Mouse (Mus musculus): ENCODE data around the gene Krcc1.
A peak's percentile ranks its signal among the peaks of the same experiment; 100 is the strongest.
"Not testable (repeated sequence)": the region's sequence is repeated elsewhere in the genome, so short reads cannot be mapped to it uniquely, and the experiment has no call there.

The Krcc1 gene

DNA sequence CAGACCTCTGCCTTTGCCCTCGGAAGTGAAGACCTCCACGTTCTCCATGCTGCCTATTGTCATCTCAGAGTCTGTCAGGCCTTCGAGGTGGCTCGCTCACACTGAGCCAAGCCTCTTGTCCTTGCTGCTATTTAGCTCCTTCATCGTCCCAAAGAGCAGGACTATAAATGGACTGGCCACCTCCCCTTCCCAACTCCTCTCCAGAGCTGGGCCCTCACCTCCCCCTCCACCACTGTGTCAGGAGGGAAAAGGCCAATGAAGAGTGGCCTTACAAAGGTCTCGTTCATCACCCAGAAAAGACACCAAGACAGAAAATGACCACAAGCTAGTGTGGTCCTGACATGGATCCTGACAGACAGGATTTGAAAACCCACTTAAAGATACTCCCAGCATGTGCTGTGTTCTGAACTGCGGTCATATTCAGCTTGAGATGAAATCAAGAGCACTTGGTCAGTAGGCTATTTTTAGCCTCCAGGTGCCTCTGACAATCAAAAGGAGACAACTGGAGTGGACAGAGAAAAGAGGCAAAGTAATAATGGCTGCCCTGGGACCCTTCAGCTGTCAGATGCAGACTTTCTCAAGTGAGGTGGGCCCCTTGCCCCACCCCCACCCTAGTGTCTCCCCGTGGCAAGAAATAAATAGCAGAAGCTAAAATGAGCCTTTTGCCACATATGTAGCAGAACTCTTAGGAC is 9.2 kb upstream of the Krcc1 start:
- DNase-seq (ENCODE audit: low spot score in 2 of 2), result no peak

DNA sequence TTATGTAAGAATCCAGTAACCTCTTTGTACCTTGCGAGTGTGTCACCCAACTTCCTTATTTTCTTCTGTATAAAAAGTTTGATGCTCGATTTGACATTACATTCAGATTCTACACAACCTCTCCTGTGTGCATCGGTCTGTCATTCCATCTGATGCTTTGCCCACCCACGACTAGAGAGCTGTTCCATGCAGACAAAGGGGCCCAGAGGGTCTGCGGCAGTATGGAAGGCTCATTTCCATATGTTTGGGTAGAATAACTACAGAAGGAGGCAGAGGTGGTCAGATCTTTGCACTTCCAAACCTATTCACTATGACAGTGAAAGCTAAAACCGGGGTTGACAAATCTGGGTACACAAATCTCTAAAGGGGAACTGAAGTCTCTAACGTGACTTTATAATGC is 3.9 kb upstream of the Krcc1 start:
- not testable (repeated sequence) for DNase-seq (ENCODE audit: low spot score in 2 of 2)

DNA sequence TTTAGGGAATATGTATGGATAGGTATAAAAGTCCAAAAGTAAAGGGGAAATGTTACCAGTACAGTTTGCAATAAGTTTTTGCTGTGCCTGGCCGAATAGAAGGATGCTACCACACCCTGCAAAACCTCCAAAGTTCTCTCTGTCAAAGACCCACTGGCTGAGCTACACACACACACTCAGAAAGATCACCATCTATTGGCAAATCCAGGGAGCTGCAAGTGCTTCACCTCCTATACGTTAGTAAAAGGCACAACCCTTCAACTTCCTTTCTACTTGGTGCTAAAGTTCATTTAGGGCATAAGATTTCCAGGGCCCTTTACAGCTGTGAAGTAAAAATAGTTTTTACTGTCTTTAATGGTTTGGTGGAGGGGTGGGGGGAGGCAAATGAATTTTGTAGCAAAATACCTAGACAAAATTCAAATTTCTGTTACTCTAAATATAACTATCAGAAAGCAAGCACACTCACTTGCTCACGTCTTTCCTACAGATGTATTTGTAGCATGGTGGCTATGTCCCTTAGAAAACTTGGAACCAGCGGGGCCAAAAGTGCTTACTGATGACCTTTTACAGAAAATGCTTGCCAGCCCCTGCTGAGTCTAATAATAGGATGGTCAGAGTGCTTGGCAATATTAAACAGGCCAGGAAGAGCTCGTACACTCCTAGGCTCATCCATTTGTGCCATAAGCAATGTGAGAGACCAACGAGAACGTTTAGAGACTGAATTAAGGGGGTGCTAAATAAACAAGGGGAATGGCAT is 2.4 kb upstream of the Krcc1 start:
- DNase-seq (ENCODE audit: low spot score in 2 of 2), result no peak

DNA sequence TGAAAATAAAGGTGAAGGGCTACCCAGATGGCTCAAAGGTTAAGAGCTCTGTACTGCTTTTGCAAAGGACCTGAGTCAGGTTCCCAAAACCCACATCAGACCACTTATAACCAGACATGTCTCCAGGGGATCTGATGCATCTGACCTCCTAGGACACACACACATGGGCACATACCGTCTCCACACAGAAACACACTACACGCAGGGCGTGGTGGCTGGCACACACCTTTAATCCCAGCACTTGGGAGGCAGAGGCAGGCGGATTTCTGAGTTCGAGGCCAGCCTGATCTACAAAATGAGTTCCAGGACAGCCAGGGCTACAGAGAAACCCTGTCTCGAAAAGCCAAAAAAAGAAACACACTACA is 1.8 kb upstream of the Krcc1 start:
- not testable (repeated sequence) for DNase-seq (ENCODE audit: low spot score in 2 of 2)

DNA sequence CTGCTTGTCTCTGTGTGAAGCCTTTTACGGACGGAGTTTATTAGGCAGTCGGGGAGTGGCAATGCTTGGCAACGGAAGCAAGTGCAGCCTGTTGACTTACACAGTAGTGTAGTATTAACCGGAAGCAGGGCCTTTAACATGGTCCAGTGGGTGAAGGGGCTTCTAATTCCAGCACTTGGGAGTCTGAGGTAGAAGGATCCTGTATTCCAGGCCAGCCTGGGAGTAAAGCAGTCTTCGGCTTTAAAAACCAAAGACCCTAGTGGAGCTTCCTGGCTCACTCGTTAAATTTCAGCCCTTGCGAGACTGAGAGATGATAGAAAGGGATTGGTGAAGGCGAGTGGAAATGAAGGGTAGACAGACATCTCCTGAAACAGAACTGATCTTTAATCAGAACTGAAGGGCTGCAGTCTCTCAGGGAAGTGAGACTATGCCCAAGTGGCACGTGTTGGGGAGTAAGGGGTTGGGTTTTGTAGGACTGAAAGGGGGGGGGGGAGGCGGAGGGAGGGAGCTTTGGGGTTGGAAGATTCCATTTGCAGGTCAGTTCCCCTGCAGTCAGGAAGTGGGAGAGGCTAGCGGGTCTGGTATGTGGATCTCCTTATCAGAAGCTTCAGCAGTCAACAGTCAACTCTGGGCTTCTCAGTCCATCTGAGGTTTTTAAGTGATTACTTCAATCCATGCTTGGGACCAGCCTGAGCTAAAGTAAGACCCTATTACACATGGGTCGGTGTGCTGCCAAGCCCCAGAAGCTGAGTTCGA is 998 bp upstream of the Krcc1 start:
- peak; percentile 8 to 10 for DNase-seq (ENCODE audit: low spot score in 2 of 2)

DNA sequence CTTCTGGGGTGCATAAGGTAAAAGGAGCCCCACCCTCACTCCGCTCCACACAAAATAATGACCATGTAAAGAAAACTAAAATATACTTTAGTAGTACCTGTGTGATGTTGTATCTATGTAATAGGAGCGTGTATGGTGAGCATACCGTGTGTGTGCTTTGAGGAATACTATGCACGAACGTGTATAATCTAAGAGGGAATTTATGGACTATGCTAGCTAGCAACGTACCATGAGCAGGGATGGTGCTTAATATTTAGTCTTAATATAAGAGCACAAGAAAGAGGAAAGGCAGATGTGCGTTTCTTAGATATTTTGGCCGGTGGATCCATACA is 454 bp upstream of the Krcc1 start:
- no peak for DNase-seq (ENCODE audit: low spot score in 2 of 2)

DNA sequence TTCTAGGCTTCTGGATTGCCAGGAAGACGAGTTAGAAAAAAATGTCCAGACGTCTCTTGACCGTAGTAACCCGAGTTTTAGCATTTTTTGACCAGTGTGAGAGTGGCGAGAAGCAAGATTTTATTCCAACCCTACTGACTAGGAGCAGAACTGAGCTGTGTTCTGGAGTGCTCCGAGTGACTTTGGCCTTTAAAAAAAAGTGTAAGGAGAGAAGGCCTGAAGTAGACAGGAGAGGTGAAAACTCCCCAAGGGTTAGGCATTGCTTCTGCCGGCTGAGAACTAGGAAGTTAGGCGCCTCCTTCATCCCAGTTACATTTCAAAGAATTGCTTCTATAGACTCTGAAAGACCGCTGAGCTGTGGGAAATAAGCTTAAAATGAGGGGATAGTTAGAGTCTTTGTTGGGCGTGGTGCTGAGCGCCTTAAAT is 852 bp downstream of the Krcc1 start:
- DNase-seq (ENCODE audit: low spot score in 2 of 2), result no peak

DNA sequence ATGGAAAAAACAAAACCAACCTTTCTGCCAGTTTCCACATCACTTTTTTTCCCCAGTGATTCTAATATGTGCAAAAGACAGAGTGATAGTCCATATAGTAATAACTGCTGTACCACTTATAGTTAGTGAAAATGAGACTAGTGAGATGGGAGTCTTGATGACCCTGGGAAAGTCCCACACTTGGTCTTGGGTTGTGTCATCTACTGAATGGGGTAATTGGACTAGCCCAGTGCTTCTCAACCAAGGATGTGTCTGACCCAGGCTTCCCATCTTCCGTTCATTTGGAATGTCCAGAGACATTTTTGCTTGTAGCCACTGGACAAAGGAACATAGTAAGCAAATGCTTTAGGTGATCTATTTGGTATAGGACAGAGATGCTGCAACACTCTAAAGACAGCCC is 2.2 kb downstream of the Krcc1 start:
- DNase-seq (ENCODE audit: low spot score in 2 of 2), result no peak

DNA sequence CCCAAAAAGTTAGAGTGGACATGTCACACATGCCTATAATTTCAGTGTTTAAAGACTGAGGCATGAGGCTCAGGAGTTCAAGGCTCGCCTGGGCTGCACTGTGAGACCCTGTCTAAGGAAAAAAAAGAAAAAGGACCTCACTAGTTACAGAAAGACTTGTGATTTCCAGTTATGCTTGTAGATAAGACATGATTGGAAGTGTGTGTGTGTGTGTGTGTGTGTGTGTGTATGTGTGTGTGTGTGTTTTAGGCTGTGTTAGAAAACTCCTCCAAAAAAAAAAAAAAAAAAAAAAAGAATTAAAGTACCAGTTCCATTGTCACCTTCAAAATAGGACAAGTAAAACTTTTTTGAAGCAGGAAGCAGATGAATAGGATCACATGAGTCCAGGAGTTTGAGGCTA is 3.1 kb downstream of the Krcc1 start:
- DNase-seq (ENCODE audit: low spot score in 2 of 2), result no peak

DNA sequence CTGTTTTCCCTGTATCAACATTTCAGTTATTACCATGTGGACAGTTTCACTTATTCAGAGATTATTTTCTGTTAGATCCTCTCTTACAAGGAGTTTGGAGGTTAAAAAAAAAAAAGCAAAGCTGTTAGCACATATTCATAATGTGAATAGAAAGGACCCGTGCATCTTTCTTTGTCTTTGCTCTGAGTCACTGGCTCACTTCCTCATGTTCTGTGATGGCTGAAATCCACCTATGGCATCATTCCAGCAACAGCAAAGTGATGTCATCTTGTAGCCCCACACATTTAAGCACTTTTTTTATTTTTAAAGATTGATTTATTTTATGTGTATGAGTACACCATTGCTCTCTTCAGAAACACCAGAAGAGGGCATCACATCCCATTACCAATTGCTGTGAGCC is 7.9 kb downstream of the Krcc1 start:
- DNase-seq (ENCODE audit: low spot score in 2 of 2), result no peak

DNA sequence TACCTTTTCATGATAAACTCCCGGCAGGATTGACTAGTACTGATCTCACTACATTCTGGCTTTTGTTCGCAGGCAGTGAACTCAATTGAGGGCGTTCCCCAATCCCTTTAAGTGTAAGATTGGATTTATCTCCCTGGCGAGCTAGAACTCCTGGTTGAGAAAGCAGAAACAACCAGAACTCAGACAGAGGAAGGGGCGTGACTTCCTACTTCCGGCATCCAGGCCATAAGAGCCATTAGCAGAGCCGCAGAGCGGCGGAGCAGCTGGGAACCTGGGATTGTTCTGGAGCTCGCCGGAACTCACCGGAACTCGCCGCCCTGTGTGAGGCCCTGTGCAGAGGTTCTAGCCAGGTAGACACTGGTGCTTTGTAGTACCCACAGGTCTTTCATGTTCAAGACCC is 22.0 kb downstream of the Krcc1 start:
- DNase-seq (ENCODE audit: low spot score in 2 of 2), result no peak

DNA sequence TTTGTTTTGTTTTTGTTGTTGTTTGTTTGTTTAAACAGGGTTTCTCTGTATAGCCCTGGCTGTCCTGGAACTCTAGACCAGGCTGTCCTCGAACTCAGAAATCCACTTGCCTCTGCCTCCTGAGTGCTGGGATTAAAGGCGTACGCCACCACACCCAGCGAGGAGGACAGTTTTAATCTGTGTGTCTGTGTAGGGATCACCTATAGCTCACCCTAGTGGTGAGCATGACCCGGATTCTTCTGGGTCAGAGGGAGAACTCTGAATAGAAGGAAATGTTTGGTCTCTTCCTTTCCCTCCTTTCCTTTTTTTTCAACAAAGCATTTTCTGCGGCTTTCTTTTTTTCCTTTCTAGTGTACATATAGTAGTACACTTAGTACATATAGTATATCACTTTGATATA is 23.8 kb downstream of the Krcc1 start:
- no peak for DNase-seq (ENCODE audit: low spot score in 2 of 2)

DNA sequence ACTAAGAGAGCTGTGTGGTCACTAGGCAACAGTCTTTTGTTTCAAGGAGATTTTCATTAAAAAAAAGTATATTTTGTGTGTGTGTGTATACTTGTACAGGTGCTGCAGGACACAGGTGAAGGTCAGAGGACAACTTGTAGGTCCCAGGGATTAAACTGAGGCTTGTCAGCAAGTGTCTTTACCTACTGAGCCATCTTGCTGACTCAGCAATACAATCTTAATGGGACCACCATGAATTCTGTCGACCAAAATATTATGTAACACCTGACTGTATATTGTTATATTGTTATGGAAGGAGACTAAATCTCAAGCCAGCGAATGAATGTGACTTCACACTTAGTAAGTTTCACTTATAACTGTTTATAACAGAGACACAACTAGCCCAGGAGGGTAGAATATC is 26.6 kb downstream of the Krcc1 start:
- DNase-seq (ENCODE audit: low spot score in 2 of 2), result no peak

DNA sequence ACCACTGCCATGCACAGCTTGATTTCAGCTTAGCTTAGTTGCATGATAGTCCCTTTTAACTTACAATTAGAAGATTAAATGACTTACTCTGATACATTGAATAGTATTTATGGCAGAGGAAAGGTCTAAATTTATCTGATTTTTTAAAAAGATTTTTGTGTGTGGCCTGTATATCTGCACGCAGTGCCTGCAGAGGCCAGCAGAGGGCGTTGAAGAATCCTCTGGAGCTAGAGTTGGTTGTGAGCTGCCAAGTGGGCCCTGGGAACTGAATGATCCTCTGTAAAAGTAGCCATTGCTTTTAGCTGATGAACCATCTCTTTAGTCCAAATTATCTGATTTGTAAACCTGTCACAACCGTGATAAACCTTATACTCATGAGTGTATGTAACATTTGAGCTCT is 27.3 kb downstream of the Krcc1 start:
- no peak for DNase-seq (ENCODE audit: low spot score in 2 of 2)

DNA sequence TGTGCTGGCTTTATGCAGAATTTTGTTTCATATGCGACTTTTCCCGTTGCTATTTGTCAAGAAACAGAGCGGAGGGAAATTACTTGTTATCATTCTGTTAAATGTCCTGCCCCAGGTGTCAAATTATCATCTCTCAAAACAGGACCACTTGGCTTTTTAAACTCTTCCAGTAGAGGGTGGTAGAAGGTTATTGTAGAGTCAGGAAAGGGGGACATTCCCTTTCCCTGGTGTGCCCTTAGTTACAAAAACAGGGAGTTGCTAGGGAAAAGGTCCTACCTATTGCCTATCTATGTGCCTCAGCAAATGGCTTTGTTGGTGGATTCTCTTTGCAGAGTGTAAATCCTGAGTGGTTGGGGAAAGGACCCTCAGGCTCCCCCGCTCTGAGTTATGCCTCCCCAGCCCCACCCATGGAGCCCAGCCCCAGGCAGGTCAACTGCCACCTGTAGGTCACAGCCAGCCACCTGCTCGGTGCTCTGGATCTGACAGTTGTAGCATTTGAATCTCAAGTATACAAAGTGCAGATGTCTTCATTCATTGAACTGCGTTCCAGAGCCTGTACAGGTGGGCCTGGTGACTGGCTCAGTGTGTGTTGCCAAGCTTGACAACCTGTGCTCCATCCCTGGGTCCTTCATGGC is 30.7 kb downstream of the Krcc1 start:
- DNase-seq (ENCODE audit: low spot score in 2 of 2), result no peak

DNA sequence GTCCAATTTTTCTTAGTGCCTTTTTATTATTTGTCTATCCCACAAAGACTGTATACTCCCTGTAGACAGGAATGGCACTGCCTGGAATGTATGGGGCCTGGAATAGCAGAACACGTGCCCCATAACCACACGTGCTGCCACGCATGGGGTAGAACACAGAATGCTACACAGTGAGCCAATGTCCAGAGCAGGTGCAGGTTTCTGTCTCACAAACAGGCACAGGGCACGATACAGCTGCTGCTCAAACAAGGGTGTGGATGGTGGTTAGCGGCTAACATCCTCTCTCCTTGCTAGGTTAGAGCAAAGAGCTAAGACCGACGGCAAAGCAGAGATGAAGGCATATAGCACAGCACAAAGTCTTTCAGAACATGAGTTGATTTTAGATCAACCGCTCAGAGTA is 36.0 kb downstream of the Krcc1 start:
- DNase-seq (ENCODE audit: low spot score in 2 of 2), result no peak

DNA sequence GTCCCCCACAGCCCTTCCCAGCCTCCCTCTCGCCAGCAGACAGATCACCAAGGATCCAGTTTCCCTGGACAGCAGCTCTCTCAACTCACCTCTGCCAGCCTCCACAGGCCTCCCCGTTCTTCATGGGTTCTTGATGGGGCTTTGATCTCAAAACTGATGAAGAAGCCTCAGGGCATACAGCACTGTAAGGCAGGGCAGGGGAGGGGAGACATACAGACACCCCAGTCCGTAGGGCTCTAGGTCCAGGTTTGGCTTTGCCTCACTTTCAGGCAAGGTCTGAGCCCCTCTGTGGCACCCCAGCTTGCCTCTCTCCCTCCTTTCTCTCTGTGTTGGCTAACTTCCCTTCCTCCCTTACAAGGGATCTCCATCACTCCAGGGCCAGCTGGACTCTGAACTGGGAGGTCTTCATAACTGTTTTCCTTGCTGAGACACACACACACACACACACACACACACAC is 50.4 kb downstream of the Krcc1 start, which contains the start of gene Smyd1:
Gene Smyd1, minus strand, starts transcription at position 408 of the 458 bp plus-strand sequence.
- DNase-seq (ENCODE audit: low spot score in 2 of 2), result no peak

DNA sequence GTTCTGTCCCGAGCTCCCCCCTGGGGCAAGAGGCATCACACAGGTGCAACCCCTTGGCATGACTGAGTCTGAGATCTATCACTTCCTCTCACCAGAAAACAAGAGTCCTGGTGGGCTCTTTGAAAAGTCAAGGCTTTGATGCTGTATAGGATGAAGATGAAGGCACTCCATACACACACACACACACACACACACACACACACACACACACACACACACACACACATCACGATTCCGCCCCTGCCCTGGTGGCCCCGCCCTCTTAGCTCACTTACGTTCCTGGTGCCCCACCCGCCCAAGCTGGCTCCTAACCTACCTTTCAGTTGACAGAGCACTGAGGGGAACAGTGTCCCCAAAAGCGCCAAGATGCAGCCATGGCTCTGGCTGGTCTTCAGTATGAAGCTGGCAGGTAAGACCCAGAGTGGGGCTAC is 51.0 kb downstream of the Krcc1 start, which contains the start of gene Cd8b1:
Gene Cd8b1, plus strand, starts transcription at position 298 of the 431 bp plus-strand sequence.
- no peak for DNase-seq (ENCODE audit: low spot score in 2 of 2)

DNA sequence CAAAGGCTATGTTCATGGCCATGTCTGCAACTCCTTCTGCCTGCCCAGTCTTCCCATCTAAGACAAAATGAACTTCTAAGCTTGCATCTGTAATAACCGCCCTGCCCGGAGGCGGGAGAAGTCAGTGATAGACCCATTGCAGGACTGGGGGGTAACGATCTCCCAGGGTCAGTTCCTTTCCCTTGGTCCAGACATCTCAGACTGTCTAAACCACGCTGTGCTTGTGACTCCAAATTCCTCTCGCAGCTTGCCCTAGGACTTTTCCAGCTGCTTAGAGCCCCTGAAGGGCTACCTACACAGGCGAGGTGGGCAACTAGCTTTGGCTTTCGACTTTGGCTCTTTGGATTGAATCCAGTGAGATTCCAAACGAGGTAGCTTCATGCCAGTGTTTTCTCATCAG is 53.3 kb downstream of the Krcc1 start:
- DNase-seq (ENCODE audit: low spot score in 2 of 2), result no peak

DNA sequence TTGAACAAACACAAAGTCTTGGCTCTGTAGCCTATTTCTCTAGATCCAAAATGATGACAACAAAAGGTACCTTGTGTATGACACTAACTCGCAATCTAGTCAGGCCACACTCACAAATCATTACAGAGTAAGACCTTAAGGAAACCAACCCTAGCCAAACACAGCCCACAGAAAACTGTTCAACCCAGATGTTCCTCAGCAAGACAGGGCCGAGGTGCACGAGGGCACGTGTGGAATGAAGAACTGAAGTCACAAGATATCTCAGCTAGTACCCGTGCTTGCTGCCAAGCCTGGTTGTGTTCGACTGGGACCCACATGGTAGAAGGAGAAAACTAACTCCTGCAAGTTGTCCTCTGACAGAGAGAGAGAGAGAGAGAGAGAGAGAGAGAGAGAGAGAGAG is 58.4 kb downstream of the Krcc1 start:
- DNase-seq (ENCODE audit: low spot score in 2 of 2), result no peak

DNA sequence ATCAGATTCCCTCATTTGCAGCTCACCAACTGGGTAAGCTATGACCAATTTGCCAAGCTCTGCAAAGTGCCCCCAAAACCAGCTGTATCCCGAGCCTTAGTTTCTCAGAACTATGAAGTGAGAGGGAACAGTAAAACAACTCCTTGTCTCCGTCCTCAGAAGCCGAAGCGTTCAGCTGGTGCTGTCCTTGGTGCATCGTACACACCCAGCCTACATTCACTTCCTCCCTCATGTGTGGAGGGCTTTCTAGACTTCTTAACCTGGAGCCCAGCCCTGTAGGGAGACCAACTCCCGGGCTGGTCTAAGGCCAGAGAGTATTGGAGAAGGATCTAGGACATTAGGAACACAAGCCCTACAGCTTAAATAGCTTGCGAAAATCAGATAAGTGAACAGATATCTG is 59.0 kb downstream of the Krcc1 start:
- DNase-seq (ENCODE audit: low spot score in 2 of 2), result no peak

DNA sequence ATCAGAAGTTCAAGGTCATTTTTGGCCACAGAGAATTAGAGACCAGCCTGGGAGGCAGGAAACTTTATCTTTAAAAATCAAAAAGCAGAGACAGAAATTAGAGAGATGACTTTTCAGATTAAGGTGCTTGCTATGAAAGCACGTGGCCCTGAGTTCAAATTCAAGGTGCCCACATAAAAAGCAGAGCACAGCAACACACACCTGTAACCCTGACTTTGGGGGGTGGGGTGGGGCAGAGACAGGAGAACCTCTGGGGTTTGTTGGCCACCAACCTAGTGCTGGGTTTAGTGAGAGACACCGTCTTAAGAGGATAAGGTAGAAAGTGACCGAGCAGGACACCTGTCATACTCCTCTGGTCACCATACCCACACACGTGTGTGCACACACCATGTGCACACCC is 60.0 kb downstream of the Krcc1 start:
- not testable (repeated sequence) for DNase-seq (ENCODE audit: low spot score in 2 of 2)

Measured in frontal cortex, postnatal 10 days (tissue).